Mouse (Mus musculus): ENCODE data around the gene Tyrp1. TPM values are rescaled to one million over a fixed set of nuclear protein-coding genes. Genes with fewer than 3 reads are reported as not detected.

The Tyrp1 gene
- polyA plus RNA-seq, 1 experiment, result 0.06 TPM

- TF ChIP-seq POLR2A (IDR thresholded peaks at IDR 0.05; ENCODE audit: extremely low read depth, insufficient read depth, low read length) (no peak), CTCF (IDR thresholded peaks at IDR 0.05; ENCODE audit: extremely low read depth, insufficient read depth, low read length) (no peak)
- no peaks in the 10 kb centered on the region for H3K4me1 ChIP-seq (ENCODE audit: control insufficient read depth, insufficient read depth, low read length)
- no peak overlapping the region for H3K4me3 ChIP-seq (ENCODE audit: insufficient read depth, low read length)
- H3K27ac ChIP-seq (ENCODE audit: insufficient read depth, low read length), result no peak overlapping the region
Observed at GRCm38 (mm10) chr4:80881996-80882599, 48.2 kb downstream of the Tyrp1 start.

- TF ChIP-seq CTCF (IDR thresholded peaks at IDR 0.05; ENCODE audit: extremely low read depth, insufficient read depth, low read length) (no peak), POLR2A (IDR thresholded peaks at IDR 0.05; ENCODE audit: extremely low read depth, insufficient read depth, low read length) (no peak)
- Histone ChIP-seq H3K27ac (ENCODE audit: insufficient read depth, low read length) (no peak overlapping the region), H3K4me1 (ENCODE audit: control insufficient read depth, insufficient read depth, low read length) (no peaks in the 10 kb centered on the region), H3K4me3 (ENCODE audit: insufficient read depth, low read length) (no peak overlapping the region)
Observed at GRCm38 (mm10) chr4:80886631-80887030, 52.7 kb downstream of the Tyrp1 start.

DNA sequence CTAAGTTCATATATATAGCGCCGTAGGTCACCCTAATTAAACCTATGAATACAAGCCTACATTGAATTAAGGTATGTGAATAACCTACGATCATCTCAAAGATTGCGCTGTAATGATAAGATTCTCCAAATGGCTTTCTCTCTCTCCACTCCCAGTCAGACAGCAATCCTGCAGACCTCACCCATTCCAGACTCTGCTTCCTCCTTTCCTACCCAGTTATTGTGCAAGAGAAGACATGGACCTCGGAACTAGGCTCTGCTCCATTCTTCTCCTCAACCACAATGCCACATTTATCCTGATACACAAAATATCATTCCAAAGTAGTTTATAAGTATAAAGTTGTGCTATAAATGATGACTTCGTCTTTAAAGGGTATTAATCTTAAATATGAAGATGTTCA is 57.1 kb downstream of the Tyrp1 start:
- Histone ChIP-seq H3K4me1 (ENCODE audit: control insufficient read depth, insufficient read depth, low read length) (no peaks in the 10 kb centered on the region), H3K4me3 (ENCODE audit: insufficient read depth, low read length) (no peak overlapping the region), H3K27ac (ENCODE audit: insufficient read depth, low read length) (no peak overlapping the region)
- TF ChIP-seq CTCF (IDR thresholded peaks at IDR 0.05; ENCODE audit: extremely low read depth, insufficient read depth, low read length) (no peak), POLR2A (IDR thresholded peaks at IDR 0.05; ENCODE audit: extremely low read depth, insufficient read depth, low read length) (no peak)

- H3K4me3 ChIP-seq (ENCODE audit: insufficient read depth, low read length), result no peak overlapping the region
- no peak for TF ChIP-seq POLR2A (IDR thresholded peaks at IDR 0.05; ENCODE audit: extremely low read depth, insufficient read depth, low read length)
- no peak for TF ChIP-seq CTCF (IDR thresholded peaks at IDR 0.05; ENCODE audit: extremely low read depth, insufficient read depth, low read length)
- H3K4me1 ChIP-seq (ENCODE audit: control insufficient read depth, insufficient read depth, low read length), result no peaks in the 10 kb centered on the region
- H3K27ac ChIP-seq (ENCODE audit: insufficient read depth, low read length), result no peak overlapping the region
Observed at GRCm38 (mm10) chr4:80895278-80895894, 61.5 kb downstream of the Tyrp1 start.

Other genes starting within 250 kb of the Tyrp1 start
- 8.8 and 9.8 TPM in 2 replicates for gene Lurap1l, start 76.5 kb downstream of the Tyrp1 start, polyA plus RNA-seq (2012; rRNA removed)

All from cortical plate, adult 2 months (tissue).